Mouse (Mus musculus): Measurements from ENCODE around the gene Npr3. TPM values are rescaled to one million over a fixed set of nuclear protein-coding genes. Genes with fewer than 3 reads are reported as not detected.

Gene Npr3
- polyA plus RNA-seq, 2 experiments: 1.7 to 1.8 TPM

DNA sequence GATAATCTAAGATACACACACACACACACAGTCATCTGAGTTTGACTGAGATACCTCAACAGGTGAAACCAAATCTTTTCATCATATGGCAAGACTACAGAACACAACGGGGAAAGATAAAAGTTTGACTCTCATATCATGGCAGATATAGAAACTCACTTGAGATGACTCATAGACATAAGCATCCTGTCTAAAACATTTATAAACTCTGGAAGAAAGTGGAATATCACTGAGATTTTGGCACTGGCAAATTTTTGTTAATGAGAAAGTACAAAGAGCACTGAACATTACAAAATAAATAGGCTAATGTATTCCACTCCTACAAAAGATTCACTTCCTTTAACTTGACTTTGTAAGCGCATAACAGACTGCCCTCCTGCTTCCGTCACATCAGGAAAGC lies 40.2 kb downstream of the Npr3 start:
- H3K9ac ChIP-seq (replicated peaks): no peak overlapping the region
- DNase-seq (ENCODE audit: low read depth in 3 of 3, low spot score in 3 of 3): no peak
- no peak for TF ChIP-seq CTCF (IDR thresholded peaks at IDR 0.05; ENCODE audit: low read depth)
- TF ChIP-seq EP300 (IDR thresholded peaks at IDR 0.05; ENCODE audit: low read depth): no peak
- no peak overlapping the region for H3K4me2 ChIP-seq (ENCODE audit: low read depth)
- H3K4me3 ChIP-seq (ENCODE audit: insufficient read depth in 1 of 2, low read depth in 2 of 2, low read length in 2 of 2): no peak overlapping the region
- 63% methylated on average over 3 of the region's 3 CpGs for WGBS (ENCODE audit: insufficient replicate concordance)
- no peaks in the 10 kb centered on the region; a peak in 1 of 4 replicates for H3K4me1 ChIP-seq (replicated peaks; ENCODE audit: control insufficient read depth in 2 of 2, insufficient read depth in 2 of 2, low read length in 1 of 2)
- no peaks in the 10 kb centered on the region for H3K27me3 ChIP-seq (ENCODE audit: control insufficient read depth, insufficient read depth, low read length)
- no peaks in the 10 kb centered on the region for H3K36me3 ChIP-seq (replicated peaks; ENCODE audit: control insufficient read depth, insufficient read depth, low read depth)
- no peaks in the 10 kb centered on the region for H3K9me3 ChIP-seq (ENCODE audit: control insufficient read depth, low read length)
- no peak overlapping the region for H3K27ac ChIP-seq
- ATAC-seq (ENCODE audit: insufficient read depth): no peak

DNA sequence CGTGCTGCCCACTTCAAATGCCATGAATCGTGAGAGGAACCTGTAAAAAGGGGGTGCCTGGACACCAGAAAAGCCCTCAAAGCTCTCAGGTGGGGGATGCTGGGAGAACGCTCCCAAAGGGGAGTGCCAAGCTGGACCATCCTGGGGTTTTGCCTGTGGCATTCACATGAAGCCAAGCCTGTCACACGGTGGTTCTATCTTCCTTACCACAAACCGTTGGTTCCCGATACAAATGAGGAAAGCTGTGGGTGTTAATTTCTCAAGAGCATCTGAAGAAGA lies 43.6 kb downstream of the Npr3 start:
- no peaks in the 10 kb centered on the region for H3K9me3 ChIP-seq (ENCODE audit: control insufficient read depth, low read length)
- H3K27me3 ChIP-seq (ENCODE audit: control insufficient read depth, insufficient read depth, low read length): no peaks in the 10 kb centered on the region
- ATAC-seq (ENCODE audit: insufficient read depth) (no peak), DNase-seq (ENCODE audit: low read depth in 3 of 3, low spot score in 3 of 3) (no peak)
- no peaks in the 10 kb centered on the region for H3K36me3 ChIP-seq (replicated peaks; ENCODE audit: control insufficient read depth, insufficient read depth, low read depth)
- H3K4me3 ChIP-seq (ENCODE audit: insufficient read depth in 1 of 2, low read depth in 2 of 2, low read length in 2 of 2): no peak overlapping the region
- H3K9ac ChIP-seq (replicated peaks): no peak overlapping the region
- TF ChIP-seq EP300 (IDR thresholded peaks at IDR 0.05; ENCODE audit: low read depth): no peak
- no peak for TF ChIP-seq CTCF (IDR thresholded peaks at IDR 0.05; ENCODE audit: low read depth)
- WGBS (ENCODE audit: insufficient replicate concordance): 70% methylated on average over 6 of the region's 6 CpGs
- no peak overlapping the region for H3K27ac ChIP-seq
- no peak overlapping the region for H3K4me2 ChIP-seq (ENCODE audit: low read depth)
- H3K4me1 ChIP-seq (replicated peaks; ENCODE audit: control insufficient read depth in 2 of 2, insufficient read depth in 2 of 2, low read length in 1 of 2): no peaks in the 10 kb centered on the region; a peak in 1 of 4 replicates

DNA sequence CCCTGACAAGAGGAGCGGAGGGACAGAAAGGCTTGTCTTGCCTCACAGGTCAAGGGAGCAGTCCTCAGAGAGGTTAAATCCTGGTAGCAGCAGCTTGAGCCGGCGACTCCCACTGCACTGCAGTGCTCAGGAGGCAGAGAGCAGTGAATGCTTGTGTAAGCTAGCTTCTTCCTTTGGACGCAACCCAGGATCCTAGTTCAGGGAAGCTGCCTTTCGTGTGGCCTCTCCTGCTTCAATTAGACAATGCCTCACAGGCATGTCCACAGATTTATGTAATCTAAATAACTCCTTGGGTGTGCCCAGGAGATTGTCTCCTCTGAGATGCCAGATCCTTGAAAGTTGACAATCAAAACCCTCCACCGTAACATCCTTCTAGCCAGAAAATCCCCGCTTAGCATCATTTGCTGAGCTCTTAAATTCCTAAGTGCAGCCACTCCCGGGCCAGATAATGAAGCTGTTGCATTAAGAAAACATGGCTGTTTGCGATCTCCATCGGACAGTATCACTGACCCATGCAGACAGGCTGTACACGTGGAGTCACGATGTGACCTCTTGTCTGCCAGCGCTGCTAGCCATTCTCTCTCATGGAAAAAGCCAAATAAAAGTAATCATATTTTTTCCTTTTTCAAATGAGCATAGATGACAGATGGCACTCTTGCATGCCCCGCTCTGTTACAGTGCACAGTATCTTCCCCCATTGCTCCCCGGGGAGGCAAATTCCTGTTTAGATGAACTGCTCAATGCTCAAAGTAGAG lies 44.1 kb downstream of the Npr3 start:
- H3K27ac ChIP-seq: no peak overlapping the region
- ATAC-seq (ENCODE audit: insufficient read depth): no peak
- TF ChIP-seq CTCF (IDR thresholded peaks at IDR 0.05; ENCODE audit: low read depth) (no peak), EP300 (IDR thresholded peaks at IDR 0.05; ENCODE audit: low read depth) (no peak)
- 70% methylated on average over 15 of the region's 15 CpGs for WGBS (ENCODE audit: insufficient replicate concordance)
- H3K4me1 ChIP-seq (replicated peaks; ENCODE audit: control insufficient read depth in 2 of 2, insufficient read depth in 2 of 2, low read length in 1 of 2): no peaks in the 10 kb centered on the region; a peak in 1 of 4 replicates
- no peaks in the 10 kb centered on the region for H3K9me3 ChIP-seq (ENCODE audit: control insufficient read depth, low read length)
- H3K4me3 ChIP-seq (ENCODE audit: insufficient read depth in 1 of 2, low read depth in 2 of 2, low read length in 2 of 2): no peak overlapping the region
- no peak for DNase-seq (ENCODE audit: low read depth in 3 of 3, low spot score in 3 of 3)
- no peaks in the 10 kb centered on the region for H3K27me3 ChIP-seq (ENCODE audit: control insufficient read depth, insufficient read depth, low read length)
- no peaks in the 10 kb centered on the region for H3K36me3 ChIP-seq (replicated peaks; ENCODE audit: control insufficient read depth, insufficient read depth, low read depth)
- no peak overlapping the region for H3K9ac ChIP-seq (replicated peaks)
- H3K4me2 ChIP-seq (ENCODE audit: low read depth): no peak overlapping the region

DNA sequence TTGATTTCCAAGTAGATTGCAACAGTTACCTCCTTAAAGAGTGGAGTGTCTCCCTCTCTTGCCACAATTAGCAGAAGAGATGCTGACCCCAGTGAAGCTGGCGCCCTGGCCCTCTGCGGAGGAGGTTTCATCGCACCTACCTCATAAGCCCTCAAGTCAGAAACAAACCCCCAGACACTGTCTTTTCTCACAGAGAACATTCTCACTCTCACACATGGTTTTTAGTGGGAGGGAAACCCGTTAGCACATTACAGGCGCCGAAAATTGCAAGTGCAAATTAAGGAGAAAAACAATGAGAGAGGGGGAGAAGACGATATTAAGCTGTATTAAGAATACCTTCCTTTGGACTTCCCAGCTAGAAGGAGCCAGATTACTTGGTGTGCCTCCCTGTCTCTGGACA lies 44.8 kb downstream of the Npr3 start:
- no peak for TF ChIP-seq CTCF (IDR thresholded peaks at IDR 0.05; ENCODE audit: low read depth)
- no peak for TF ChIP-seq EP300 (IDR thresholded peaks at IDR 0.05; ENCODE audit: low read depth)
- no peaks in the 10 kb centered on the region for H3K27me3 ChIP-seq (ENCODE audit: control insufficient read depth, insufficient read depth, low read length)
- no peak overlapping the region for H3K27ac ChIP-seq
- no peak overlapping the region for H3K4me2 ChIP-seq (ENCODE audit: low read depth)
- 70% methylated on average over 7 of the region's 7 CpGs for WGBS (ENCODE audit: insufficient replicate concordance)
- ATAC-seq (ENCODE audit: insufficient read depth) (no peak), DNase-seq (ENCODE audit: low read depth in 3 of 3, low spot score in 3 of 3) (no peak)
- no peak overlapping the region for H3K4me3 ChIP-seq (ENCODE audit: insufficient read depth in 1 of 2, low read depth in 2 of 2, low read length in 2 of 2)
- H3K9me3 ChIP-seq (ENCODE audit: control insufficient read depth, low read length): no peaks in the 10 kb centered on the region
- H3K36me3 ChIP-seq (replicated peaks; ENCODE audit: control insufficient read depth, insufficient read depth, low read depth): no peaks in the 10 kb centered on the region
- no peaks in the 10 kb centered on the region; a peak in 1 of 4 replicates for H3K4me1 ChIP-seq (replicated peaks; ENCODE audit: control insufficient read depth in 2 of 2, insufficient read depth in 2 of 2, low read length in 1 of 2)
- no peak overlapping the region for H3K9ac ChIP-seq (replicated peaks)

DNA sequence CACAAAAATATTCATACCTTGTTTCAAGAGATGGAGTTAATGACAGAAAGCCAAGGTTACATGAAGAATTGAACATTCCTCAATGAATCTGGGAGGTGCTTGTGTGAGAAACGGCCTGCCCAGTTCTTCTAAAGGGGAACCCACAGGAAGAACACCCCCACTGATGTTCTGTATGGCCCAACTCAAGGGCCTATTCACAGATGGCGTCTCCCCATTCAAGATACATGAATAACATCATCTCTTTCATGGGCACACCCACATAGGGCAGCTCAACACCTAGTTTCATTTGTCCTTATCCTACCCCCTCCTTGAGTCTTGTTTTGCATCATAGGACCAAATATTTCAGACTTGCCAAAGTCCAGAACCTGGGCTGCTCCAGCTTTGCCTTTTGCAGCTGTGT lies 46.8 kb downstream of the Npr3 start:
- 50% methylated on average over 2 of the region's 2 CpGs for WGBS (ENCODE audit: insufficient replicate concordance)
- H3K4me3 ChIP-seq (ENCODE audit: insufficient read depth in 1 of 2, low read depth in 2 of 2, low read length in 2 of 2): no peak overlapping the region
- DNase-seq (ENCODE audit: low read depth in 3 of 3, low spot score in 3 of 3) (no peak), ATAC-seq (ENCODE audit: insufficient read depth) (no peak)
- no peak for TF ChIP-seq EP300 (IDR thresholded peaks at IDR 0.05; ENCODE audit: low read depth)
- no peak for TF ChIP-seq CTCF (IDR thresholded peaks at IDR 0.05; ENCODE audit: low read depth)
- H3K9me3 ChIP-seq (ENCODE audit: control insufficient read depth, low read length): no peaks in the 10 kb centered on the region
- H3K4me2 ChIP-seq (ENCODE audit: low read depth): no peak overlapping the region
- H3K4me1 ChIP-seq (replicated peaks; ENCODE audit: control insufficient read depth in 2 of 2, insufficient read depth in 2 of 2, low read length in 1 of 2): no peaks in the 10 kb centered on the region
- H3K9ac ChIP-seq (replicated peaks): no peak overlapping the region
- no peak overlapping the region for H3K27ac ChIP-seq
- H3K27me3 ChIP-seq (ENCODE audit: control insufficient read depth, insufficient read depth, low read length): no peaks in the 10 kb centered on the region
- no peaks in the 10 kb centered on the region for H3K36me3 ChIP-seq (replicated peaks; ENCODE audit: control insufficient read depth, insufficient read depth, low read depth)

Measured in liver, embryonic 14.5 days (tissue).